Mouse (Mus musculus) cerebellum, adult 8-10 months (tissue): ENCODE measurements around the gene Serpinh1.
A peak's percentile ranks its signal among the peaks of the same experiment; 100 is the strongest.
"Not testable (repeated sequence)": the region's sequence is repeated elsewhere in the genome, so short reads cannot be mapped to it uniquely, and the experiment has no call there.

Source experiments
- DNase-seq: peaks from one replicate; pipeline ENCODE4 v3.0.0; 2022

The Serpinh1 gene

GRCm38 (mm10) chr7:99352526-99353400 is at the start of gene Serpinh1:
Gene Serpinh1, minus strand, starts transcription at chr7:99353239.
- DNase-seq: no peak

- DNase-seq: no peak
Measured at GRCm38 (mm10) chr7:99402477-99402876, 49.4 kb upstream of the Serpinh1 start.

- DNase-seq: no peak
Measured at GRCm38 (mm10) chr7:99401373-99401772, 48.3 kb upstream of the Serpinh1 start.

- DNase-seq: peak; percentile 73
Measured at GRCm38 (mm10) chr7:99396994-99397659, 44.1 kb upstream of the Serpinh1 start.

GRCm38 (mm10) chr7:99395908-99396616 is 43.0 kb upstream of the Serpinh1 start:
- DNase-seq: no peak

- DNase-seq: no peak
Measured at GRCm38 (mm10) chr7:99395385-99395784, 42.3 kb upstream of the Serpinh1 start.

- DNase-seq: no peak
Measured at GRCm38 (mm10) chr7:99393711-99394325, 40.8 kb upstream of the Serpinh1 start.

- DNase-seq: no peak
Measured at GRCm38 (mm10) chr7:99392696-99393095, 39.7 kb upstream of the Serpinh1 start.

- no peak for DNase-seq
Measured at GRCm38 (mm10) chr7:99390559-99390958, 37.5 kb upstream of the Serpinh1 start.

GRCm38 (mm10) chr7:99387356-99387755 is 34.3 kb upstream of the Serpinh1 start:
- DNase-seq: no peak

GRCm38 (mm10) chr7:99386811-99387210 is 33.8 kb upstream of the Serpinh1 start:
- no peak for DNase-seq

GRCm38 (mm10) chr7:99386030-99386429 is 33.0 kb upstream of the Serpinh1 start:
- peak; percentile 67 for DNase-seq

- no peak for DNase-seq
Measured at GRCm38 (mm10) chr7:99384101-99384611, 31.1 kb upstream of the Serpinh1 start.

GRCm38 (mm10) chr7:99383246-99383645 is 30.2 kb upstream of the Serpinh1 start:
- DNase-seq: no peak

GRCm38 (mm10) chr7:99382088-99383000 is 29.3 kb upstream of the Serpinh1 start:
- DNase-seq: no peak

- DNase-seq: peak; percentile 99
Measured at GRCm38 (mm10) chr7:99381214-99382087, 28.4 kb upstream of the Serpinh1 start, which contains the start of gene Gdpd5. Gene Gdpd5, plus strand, starts transcription at chr7:99381414.

- no peak for DNase-seq
Measured at GRCm38 (mm10) chr7:99380491-99381213, 27.6 kb upstream of the Serpinh1 start.

- no peak for DNase-seq
Measured at GRCm38 (mm10) chr7:99378870-99379269, 25.8 kb upstream of the Serpinh1 start.

GRCm38 (mm10) chr7:99375455-99375854 is 22.4 kb upstream of the Serpinh1 start:
- DNase-seq: peak; percentile 86

GRCm38 (mm10) chr7:99374325-99374724 is 21.3 kb upstream of the Serpinh1 start:
- DNase-seq: not testable (repeated sequence)
